Mouse (Mus musculus) kidney, adult 11 months (tissue): ENCODE measurements around the gene Vil1.

Experiments used
- DNase-seq: peaks from one replicate; pipeline ENCODE4 v3.0.0; 2022

Gene Vil1

GRCm38 (mm10) chr1:74408589-74409504, at the start of gene Vil1:
TSS of gene Vil1 (plus strand) at chr1:74409376.
- peak; percentile 56 for DNase-seq

- no peak for DNase-seq
Observed at GRCm38 (mm10) chr1:74359952-74360517, 49.1 kb upstream of the Vil1 start.

GRCm38 (mm10) chr1:74361812-74362211, 47.4 kb upstream of the Vil1 start, which contains the start of gene Catip:
TSS of gene Catip (plus strand) at chr1:74362108.
- DNase-seq, result peak; percentile 80

GRCm38 (mm10) chr1:74362325-74363229, 46.6 kb upstream of the Vil1 start:
- no peak for DNase-seq

- no peak for DNase-seq
Observed at GRCm38 (mm10) chr1:74363437-74363836, 45.7 kb upstream of the Vil1 start.

GRCm38 (mm10) chr1:74364270-74364669, 44.9 kb upstream of the Vil1 start:
- no peak for DNase-seq

- DNase-seq, result peak; percentile 37
Observed at GRCm38 (mm10) chr1:74367886-74368645, 41.1 kb upstream of the Vil1 start.

GRCm38 (mm10) chr1:74370040-74370439, 39.1 kb upstream of the Vil1 start:
- DNase-seq, result no peak

GRCm38 (mm10) chr1:74373372-74373771, 35.8 kb upstream of the Vil1 start:
- no peak for DNase-seq

- DNase-seq, result no peak
Observed at GRCm38 (mm10) chr1:74374980-74375379, 34.2 kb upstream of the Vil1 start, which contains the start of gene Slc11a1. TSS of gene Slc11a1 (plus strand) at chr1:74375195.

- DNase-seq, result no peak
Observed at GRCm38 (mm10) chr1:74375561-74375960, 33.6 kb upstream of the Vil1 start.

- DNase-seq, result no peak
Observed at GRCm38 (mm10) chr1:74376396-74376795, 32.8 kb upstream of the Vil1 start.

GRCm38 (mm10) chr1:74379058-74379504, 30.1 kb upstream of the Vil1 start:
- DNase-seq, result no peak

GRCm38 (mm10) chr1:74380484-74380883, 28.7 kb upstream of the Vil1 start:
- DNase-seq, result no peak

GRCm38 (mm10) chr1:74381588-74382021, 27.6 kb upstream of the Vil1 start:
- DNase-seq, result no peak

GRCm38 (mm10) chr1:74383385-74383784, 25.8 kb upstream of the Vil1 start:
- no peak for DNase-seq

GRCm38 (mm10) chr1:74384525-74384924, 24.7 kb upstream of the Vil1 start:
- DNase-seq, result no peak

GRCm38 (mm10) chr1:74385064-74385463, 24.1 kb upstream of the Vil1 start:
- no peak for DNase-seq

- DNase-seq, result no peak
Observed at GRCm38 (mm10) chr1:74385531-74385930, 23.6 kb upstream of the Vil1 start.

- no peak for DNase-seq
Observed at GRCm38 (mm10) chr1:74386363-74386713, 22.8 kb upstream of the Vil1 start.

- DNase-seq, result peak; percentile 98
Observed at GRCm38 (mm10) chr1:74386714-74387385, 22.3 kb upstream of the Vil1 start.
